Mouse (Mus musculus): ENCODE results near the gene Znrf1.
"Not testable (repeated sequence)": the region's sequence is repeated elsewhere in the genome, so short reads cannot be mapped to it uniquely, and the experiment has no call there.

The Znrf1 gene

DNA sequence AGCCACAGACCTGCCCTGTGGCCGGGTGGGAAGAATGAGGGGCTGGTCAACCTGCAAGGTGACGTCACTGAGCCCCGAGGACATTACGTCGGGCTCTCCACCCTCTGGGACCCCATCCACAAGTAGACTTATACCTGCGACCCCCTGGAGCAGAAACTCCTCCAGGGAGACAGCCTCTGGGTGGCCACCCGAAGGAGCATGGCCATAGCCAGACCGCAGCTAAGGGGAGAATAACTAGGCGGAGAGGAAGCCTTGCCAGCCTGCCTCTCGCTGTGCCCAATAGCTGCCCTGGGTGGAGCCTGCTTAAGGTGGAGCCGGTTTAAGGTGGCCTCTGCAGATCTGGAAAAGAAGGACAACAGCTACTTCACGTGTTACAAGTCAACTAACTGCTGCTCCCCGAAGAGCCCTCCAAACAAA, 94.2 kb downstream of the Znrf1 start, which contains the start of gene Ldhd:
Gene Ldhd (minus strand): TSS at position 270 of the 417 bp plus-strand sequence.
- no peak for DNase-seq (ENCODE audit: low read depth, low spot score)

DNA sequence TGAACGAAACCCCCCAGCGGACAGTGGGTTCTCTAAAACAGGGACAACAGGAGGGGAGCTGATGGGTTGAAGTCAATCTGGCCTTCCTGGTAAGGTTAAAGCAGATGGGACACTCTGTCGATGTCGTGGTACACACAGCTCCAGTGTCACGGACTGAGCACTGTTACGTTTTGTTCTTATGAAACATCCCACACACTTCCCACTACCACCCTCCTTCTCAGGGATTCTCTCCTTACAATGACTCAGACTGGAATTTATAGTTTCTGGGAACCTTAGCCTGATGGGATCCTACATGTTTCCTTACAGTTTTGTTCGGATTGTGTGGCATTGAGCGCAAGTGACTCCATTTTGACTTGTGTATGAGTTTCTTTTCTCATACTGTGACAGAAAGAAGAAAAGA, 95.7 kb downstream of the Znrf1 start:
- DNase-seq (ENCODE audit: low read depth, low spot score), result no peak

DNA sequence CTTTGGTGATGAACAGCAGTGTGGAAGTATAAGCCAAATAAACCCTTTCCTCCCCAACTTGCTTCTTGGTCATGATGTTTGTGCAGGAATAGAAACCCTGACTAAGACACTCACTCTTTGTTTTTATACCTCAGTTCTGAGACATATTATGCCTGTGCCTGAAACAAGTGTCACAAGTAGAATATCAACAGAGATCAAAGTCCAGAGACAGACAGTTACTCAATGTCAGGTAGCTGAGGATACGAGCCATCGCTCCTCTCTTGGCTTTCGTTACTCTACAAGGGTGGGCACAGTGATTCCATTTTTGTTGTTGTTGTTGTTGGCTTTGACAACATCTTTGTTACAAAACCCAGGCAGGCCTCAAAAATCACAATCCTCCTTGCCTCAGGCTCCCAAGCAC, 97.1 kb downstream of the Znrf1 start:
- no peak for DNase-seq (ENCODE audit: low read depth, low spot score)

DNA sequence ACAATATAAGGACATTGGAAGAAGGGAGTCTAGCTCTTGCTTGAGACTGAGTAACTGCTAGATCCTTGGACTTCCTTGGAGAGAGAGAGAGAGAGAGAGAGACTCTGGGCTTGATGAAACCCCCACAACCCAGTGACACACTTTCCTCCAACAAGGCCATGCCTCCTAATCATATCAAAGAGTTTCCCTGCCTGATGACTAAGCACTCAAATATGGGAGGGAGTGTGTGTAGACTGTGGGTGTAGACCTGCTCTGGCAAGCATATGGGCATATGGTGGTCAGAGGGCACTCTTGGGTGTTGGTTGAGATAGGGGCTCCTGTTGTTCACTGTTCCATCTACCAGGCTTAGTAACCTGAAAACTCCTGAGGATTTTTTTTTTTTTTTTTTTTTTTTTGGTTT, 102.2 kb downstream of the Znrf1 start:
- DNase-seq (ENCODE audit: low read depth, low spot score), result no peak

DNA sequence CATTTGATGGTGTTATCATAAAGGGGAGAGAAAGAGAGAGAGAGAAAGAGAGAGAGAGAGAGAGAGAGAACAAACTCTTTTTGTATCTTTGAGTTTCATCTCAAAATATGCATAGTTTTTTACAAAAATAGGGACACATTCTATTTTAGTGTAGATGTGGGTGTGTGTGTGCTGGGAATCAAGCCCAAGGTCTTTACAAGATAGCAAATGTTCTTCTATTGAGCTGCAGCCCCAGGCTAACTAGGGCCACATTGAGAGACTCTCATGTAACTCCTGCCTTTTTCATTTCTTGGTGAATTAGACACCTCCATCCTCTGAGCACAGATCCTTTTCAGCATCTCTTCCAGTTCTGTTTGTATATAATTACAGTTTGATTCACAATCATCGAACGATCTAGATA, 105.2 kb downstream of the Znrf1 start:
- no peak for DNase-seq (ENCODE audit: low read depth, low spot score)

DNA sequence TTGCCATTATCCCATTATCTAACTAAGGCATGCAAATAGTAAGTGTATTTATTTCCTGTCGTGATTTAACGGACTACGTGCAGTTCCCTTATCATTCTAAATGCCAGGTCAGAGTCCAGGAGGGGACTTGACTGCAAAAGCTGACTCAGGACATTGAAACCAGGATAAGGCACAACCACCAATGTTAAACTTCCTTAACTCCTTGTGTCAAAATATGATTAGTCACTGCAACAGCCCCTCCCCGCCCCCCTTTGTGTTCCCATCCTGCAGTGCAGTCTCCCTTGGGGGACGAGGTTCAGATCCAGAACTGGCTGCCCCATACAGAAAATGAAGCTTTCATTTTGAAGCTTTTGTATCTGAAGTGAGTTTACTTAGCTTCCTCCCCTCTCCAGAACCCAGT, 106.6 kb downstream of the Znrf1 start:
- no peak for DNase-seq (ENCODE audit: low read depth, low spot score)

DNA sequence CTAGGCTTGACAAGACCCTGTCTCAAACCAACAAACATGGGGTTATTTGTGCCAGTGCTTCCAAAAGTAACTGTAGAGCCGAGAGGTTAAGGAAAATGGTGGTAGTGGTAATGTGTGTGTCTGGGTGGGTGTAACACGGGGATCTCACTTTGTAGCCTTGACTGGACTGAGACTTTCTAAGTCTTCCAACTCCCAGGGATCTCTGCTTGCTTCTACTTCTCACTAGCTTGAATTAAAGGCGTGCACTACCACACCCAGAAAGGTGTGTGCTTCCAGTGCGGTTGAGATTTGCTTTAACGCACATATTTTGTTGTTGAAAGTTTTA, 107.0 kb downstream of the Znrf1 start:
- DNase-seq (ENCODE audit: low read depth, low spot score), result no peak

DNA sequence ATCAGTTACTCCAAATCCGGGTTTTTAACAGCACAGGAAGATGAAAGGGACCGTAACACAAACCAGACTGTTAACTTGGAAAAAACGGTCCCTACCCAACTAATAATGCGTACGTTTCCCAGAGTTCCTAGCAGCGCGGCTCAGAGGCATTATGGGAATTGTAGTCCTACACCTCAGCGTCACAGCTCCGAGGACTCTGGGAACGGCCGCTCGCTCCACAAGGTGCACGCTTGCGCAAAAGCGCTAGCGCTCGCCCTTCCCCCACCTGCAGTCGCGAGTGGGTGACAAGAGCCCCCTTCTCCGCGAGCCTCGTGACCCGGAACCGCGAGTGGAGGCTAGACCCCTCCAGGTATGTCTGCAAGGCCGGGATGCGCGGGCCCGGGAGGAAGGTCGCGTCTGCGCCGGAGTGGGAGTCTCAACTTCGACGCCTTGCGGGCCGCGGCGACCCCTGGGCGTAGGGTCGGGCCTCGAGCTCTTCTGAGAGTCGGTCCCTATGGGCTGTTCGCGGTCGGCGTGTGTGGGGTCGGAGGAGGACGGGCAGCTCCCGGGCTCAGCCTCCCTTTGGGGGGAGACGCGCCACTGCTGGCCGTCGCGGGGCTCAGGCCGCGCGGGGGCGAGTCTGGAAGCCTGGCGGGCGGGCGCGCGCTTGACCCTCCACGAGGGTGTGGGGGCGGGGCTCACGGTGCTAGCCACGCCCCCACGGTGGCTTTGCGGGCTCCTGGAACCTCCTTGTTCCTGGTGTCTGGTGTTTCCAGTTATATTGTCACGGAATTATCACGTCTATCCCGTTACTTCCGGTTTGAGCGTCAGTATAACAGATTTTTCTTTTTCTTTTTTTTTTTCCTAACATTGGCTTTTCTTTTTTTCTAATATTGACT, 107.6 kb downstream of the Znrf1 start, which contains the start of gene Zfp1:
Gene Zfp1 (plus strand): TSS at position 138 of the 878 bp plus-strand sequence.
- peak; percentile 88 for DNase-seq (ENCODE audit: low read depth, low spot score)

DNA sequence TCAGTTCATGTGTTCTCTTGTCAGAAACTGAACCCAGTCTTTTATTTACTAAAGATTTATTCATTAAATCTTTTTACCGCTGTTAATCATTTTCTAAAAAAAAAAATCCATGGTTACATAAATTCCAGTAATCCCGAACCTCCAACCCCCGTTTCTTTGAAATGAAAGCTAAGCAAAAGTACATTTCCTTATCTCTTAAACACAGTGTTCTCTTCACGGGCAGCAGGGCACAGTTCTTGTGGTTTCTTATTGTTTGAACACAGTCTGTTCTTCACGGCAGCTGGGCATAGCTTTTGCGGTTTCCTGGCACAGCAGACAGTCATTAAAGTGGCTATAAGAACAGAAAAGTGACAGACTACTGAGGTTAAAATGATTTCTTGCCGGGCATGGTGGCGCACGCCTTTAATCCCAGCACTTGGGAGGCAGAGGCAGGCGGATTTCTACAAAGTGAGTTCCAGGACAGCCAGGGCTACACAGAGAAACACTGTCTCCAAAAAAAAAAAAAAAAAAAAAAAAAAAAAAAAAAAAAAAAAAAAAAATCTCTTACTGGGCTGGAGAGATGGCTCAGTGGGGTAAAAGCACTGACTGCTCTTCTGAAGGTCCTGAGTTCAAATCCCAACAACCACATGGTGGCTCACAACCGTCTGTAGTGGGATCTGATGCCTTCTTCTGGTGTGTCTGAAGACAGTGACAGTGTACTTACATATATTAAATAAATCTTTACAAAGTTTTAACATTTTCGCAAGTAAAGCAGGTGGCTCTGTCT, 108.6 kb downstream of the Znrf1 start:
- not testable (repeated sequence) for DNase-seq (ENCODE audit: low read depth, low spot score)

DNA sequence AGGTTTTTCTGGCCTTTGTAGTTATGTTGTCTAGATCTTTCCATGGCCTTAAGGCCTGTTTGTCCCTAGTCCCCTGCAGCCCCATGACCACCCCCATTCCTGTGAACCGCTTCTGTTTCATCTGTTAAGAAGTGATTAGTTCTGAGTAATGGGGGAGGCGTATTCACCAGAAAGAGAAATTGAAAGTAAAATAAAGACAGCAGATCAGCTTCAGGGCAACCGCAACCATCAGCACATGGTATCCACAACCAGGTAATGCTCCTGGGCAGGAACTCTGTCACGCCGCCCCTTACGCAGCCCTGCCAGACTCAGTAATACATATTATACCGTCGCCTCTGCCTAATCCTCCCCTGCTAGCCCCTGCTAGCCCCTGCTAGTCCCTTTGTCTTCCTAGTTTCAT, 109.8 kb downstream of the Znrf1 start:
- no peak for DNase-seq (ENCODE audit: low read depth, low spot score)

DNA sequence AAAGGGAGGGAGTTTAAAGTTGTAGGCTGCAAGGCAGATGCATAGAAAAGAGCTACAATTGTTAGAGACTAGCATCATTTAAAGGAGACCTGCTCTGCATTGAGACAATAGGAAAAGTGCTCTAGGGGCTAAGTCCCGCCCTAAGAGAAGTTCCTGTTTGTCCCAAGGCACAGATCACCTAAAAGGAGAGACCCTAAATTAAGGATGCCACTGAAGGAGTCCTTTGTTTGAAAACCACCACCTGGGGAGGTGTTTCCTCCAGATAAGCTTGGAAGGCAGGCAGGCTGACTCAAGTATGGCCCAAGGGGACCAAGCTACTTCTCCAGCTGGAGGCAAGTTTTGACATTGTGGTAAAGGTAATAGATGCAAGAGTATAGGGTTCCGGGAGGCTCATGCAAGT, 112.9 kb downstream of the Znrf1 start:
- DNase-seq (ENCODE audit: low read depth, low spot score), result no peak

DNA sequence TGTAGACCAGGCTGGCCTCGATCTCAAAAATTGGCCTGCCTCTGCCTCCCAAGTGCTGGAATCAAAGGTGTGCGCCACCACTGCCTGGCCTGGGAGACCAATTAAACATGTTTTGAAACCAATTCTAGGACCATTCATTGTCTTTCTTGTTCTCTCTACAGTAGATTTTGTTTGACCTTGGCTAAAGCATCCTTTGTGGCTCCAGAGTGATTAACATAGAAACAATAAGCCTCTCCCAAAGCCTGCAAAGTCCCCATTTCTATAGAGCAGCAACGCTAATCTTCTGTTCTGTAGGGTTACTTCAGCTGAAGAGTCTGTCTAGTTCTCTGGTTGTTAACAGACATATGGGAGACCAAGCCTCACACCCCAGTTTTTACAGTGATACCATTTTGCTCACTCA, 114.8 kb downstream of the Znrf1 start:
- no peak for DNase-seq (ENCODE audit: low read depth, low spot score)

DNA sequence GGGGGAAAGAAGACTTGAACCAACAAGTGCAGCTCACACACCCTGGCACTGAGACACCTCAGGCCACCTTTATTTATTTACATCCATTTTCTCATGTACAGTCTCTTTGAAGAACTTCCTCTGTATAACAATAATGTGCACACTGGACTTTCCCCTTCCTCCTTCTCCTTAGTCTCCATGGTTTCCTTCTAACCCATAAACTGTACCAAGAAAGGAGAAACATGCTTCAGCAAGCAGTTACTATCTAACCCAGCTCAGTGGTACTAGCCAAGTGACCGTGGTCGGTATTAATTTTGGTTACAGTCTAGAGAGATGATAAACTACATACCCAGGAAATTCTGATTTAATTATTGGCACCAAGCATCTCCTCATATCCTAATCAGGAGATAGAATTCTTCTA, 117.6 kb downstream of the Znrf1 start:
- DNase-seq (ENCODE audit: low read depth, low spot score), result no peak

DNA sequence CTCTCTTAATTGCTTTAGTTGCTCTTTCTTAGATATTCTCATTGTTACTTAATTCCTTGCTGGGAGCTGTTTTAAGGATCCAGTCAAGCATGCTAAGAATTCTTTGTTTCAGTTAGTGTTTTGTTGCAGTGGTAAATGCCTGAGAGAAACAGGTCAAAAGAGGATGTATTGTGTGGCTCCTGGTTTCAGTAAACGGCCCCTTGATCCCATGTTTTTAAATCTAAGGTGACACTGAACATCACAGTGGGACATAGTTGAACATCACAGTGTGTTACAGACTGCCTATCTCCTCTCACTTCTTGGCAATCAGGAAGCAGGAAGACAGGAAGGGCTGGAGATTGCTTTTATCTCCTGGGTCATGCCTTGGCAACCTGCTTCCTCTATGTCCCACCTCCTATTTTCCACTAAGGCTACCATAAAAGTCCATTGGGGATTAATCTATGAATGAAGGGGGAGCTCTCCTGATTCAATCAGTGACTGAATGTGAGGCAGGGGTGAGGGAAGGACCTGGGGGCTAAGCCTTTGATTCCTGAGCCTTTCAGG, 121.5 kb downstream of the Znrf1 start:
- no peak for DNase-seq (ENCODE audit: low read depth, low spot score)

DNA sequence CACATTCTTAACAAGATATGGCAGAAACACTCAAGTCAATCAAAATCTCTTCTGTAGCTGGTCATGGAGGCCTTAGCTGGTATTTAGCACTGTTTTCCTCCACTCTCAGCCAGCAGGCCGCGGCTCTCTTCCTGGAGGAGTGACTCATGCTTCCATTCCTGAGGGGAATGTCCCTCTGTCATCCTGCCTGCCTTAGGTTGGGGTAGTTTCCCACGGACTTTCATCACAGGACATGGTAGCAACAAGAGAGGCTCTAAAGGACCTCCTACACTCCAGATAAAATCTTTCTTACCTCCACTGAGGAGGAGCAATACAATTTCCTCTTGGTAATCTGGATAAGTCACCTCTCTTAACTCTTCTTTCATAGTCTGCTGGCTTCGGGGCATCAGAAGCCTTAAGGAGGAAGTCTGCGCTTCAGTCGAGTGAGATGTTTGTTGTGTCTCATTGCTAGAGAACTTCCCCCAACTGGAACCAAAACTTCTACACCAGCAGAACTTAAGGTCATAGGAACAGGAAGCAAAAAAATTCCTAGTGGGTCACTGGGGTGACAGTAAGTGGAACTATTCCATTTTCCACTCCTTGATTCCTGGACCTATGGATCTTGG, 123.0 kb downstream of the Znrf1 start:
- DNase-seq (ENCODE audit: low read depth, low spot score), result no peak

DNA sequence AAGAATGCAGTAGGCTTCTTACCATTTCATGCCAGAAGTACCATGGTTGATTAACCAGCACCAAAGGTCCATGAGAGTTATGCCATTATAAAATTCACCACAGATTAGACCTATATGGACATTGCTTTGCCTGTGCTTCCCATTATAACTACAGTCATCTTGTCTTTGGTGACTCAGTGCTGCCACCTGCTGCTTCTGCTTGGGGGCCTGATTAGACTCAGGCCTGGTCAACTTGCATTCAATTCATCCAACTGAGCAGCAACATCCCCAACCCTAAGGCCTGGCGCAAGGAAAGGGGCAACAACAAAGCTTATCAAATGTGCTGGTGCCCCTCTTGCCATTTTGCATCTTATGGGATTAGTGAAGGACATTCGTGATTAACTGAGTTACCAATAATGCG, 126.6 kb downstream of the Znrf1 start:
- DNase-seq (ENCODE audit: low read depth, low spot score), result no peak

DNA sequence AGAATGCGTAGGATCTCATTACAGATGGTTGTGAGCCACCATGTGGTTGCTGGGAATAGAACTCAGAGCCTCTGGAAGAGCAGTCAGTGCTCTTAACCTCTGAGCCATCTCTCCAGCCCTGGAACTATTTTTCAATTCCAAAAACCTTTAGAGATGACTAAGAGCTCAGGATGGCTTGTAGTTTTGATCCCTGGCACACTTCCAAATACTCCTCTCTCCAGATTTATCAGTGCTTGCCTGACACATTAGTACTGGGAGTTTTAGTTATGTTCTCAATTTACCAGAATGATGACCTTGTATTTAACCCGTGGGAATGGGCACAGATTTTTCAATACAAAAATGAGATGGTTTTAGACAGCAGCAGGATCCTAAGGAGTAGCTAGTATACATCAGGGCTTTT, 130.9 kb downstream of the Znrf1 start:
- no peak for DNase-seq (ENCODE audit: low read depth, low spot score)
